Mouse (Mus musculus): ENCODE measurements at regions not wholly inside any gene's neighbourhood (a gene's known extent, or its start where the extent isn't known, plus 50 kb on each side); places are given as distances from the start of the nearest gene placed in this dataset.

- no peak for TF ChIP-seq POLR2A (IDR thresholded peaks at IDR 0.05; ENCODE audit: extremely low read depth, insufficient read depth, low read length)
- TF ChIP-seq CTCF (IDR thresholded peaks at IDR 0.05; ENCODE audit: low read depth, low read length) = no peak
Observed at GRCm38 (mm10) chr1:149749405-149749804, 211.7 kb downstream of the Pla2g4a start.
